Mouse (Mus musculus) liver, embryonic 15.5 days (tissue): ENCODE measurements around the gene Epha3. TPM values are rescaled to one million over a fixed set of nuclear protein-coding genes. Genes with fewer than 3 reads are reported as not detected.

ENCODE experiments used
- ATAC-seq: fragments of 200-750 bp; cut with Nextera tagmentation; 2 replicates; pipeline ENCODE4 v1.8.0; 2017; ENCODE audit warnings: moderate number of reproducible peaks, mild to moderate bottlenecking, moderate library complexity; ENCODE audit not compliant: insufficient read depth
- H3K27ac ChIP-seq: fragments of 300-500 bp; sonication (generic); replicated peaks from 2 replicates; pipeline ENCODE4 v1.5.1; 2015; ENCODE audit warnings: mild to moderate bottlenecking, inconsistent platforms
- H3K27me3 ChIP-seq: fragments of 300-500 bp; sonication (generic); 2 replicates; pipeline ENCODE4 v1.6.1; 2015; ENCODE audit warnings: mild to moderate bottlenecking, inconsistent platforms
- H3K36me3 ChIP-seq: fragments of 300-500 bp; sonication (generic); replicated peaks from 2 replicates; pipeline ENCODE4 v1.6.1; 2015; ENCODE audit warnings: moderate library complexity, mild to moderate bottlenecking, inconsistent platforms
- H3K4me1 ChIP-seq: fragments of 300-500 bp; sonication (generic); replicated peaks from 2 replicates; pipeline ENCODE4 v1.6.1; 2015; ENCODE audit warnings: inconsistent platforms
- H3K4me2 ChIP-seq: fragments of 300-500 bp; sonication (generic); 2 replicates; pipeline ENCODE4 v1.6.1; 2015; ENCODE audit warnings: moderate library complexity, mild to moderate bottlenecking, inconsistent platforms
- H3K4me3 ChIP-seq: fragments of 300-500 bp; sonication (generic); replicated peaks from 2 replicates; pipeline ENCODE4 v1.5.1; 2015; ENCODE audit warnings: mild to moderate bottlenecking, inconsistent platforms
- H3K9ac ChIP-seq: fragments of 300-500 bp; sonication (generic); 2 replicates; pipeline ENCODE4 v1.6.1; 2015; ENCODE audit warnings: moderate library complexity, mild to moderate bottlenecking, inconsistent platforms
- H3K9me3 ChIP-seq: fragments of 300-500 bp; sonication (generic); replicated peaks from 2 replicates; pipeline ENCODE4 v1.6.1; 2016; ENCODE audit warnings: inconsistent platforms
- WGBS: fragments of 180-500 bp; shearing (Covaris S2); methylation state at CpG from one replicate; pipeline ENCODE4 v1.1.7; 2015; ENCODE audit warnings: mixed read lengths; ENCODE audit not compliant: insufficient replicate concordance; 5-methylcytosine and 5-hydroxymethylcytosine counted together
- polyA plus RNA-seq: library from polyadenylated mRNA; unstranded; fragments of >200 nt; fragmentation: Nextera tagmentation; extraction: Ambion mirVana; gene quantifications from 2 replicates; pipeline ENCODE4 v1.2.1, GENCODE M21; 2015

Gene Epha3
- polyA plus RNA-seq, 1 experiment from 2014 or later = 0.68 TPM

- ATAC-seq = no peak
- Histone ChIP-seq H3K4me1 (no peaks in the 10 kb centered on the region), H3K36me3 (no peaks in the 10 kb centered on the region), H3K4me2 (no peak overlapping the region), H3K4me3 (no peak overlapping the region), H3K27ac (no peak overlapping the region), H3K27me3 (no peaks in the 10 kb centered on the region), H3K9ac (no peak overlapping the region), H3K9me3 (no peaks in the 10 kb centered on the region)
- WGBS = 57% methylated on average over 3 of the region's 3 CpGs
These were observed 213.2 kb downstream of the Epha3 start for GRCm38 (mm10) chr16:63650760-63651159.

GRCm38 (mm10) chr16:63646577-63646976, 217.4 kb downstream of the Epha3 start:
- Histone ChIP-seq H3K4me1 (no peaks in the 10 kb centered on the region), H3K4me3 (no peak overlapping the region), H3K4me2 (no peak overlapping the region), H3K36me3 (no peaks in the 10 kb centered on the region), H3K27ac (no peak overlapping the region), H3K9me3 (no peaks in the 10 kb centered on the region), H3K27me3 (no peaks in the 10 kb centered on the region), H3K9ac (no peak overlapping the region)
- no peak for ATAC-seq

- WGBS = 48% methylated on average over 2 of the region's 2 CpGs
- ATAC-seq = no peak
- no peaks in the 10 kb centered on the region for H3K4me1 ChIP-seq
These were observed 221.3 kb downstream of the Epha3 start for GRCm38 (mm10) chr16:63642641-63643040.

GRCm38 (mm10) chr16:63641603-63642002, 222.4 kb downstream of the Epha3 start:
- H3K36me3 ChIP-seq = no peaks in the 10 kb centered on the region
- H3K27ac ChIP-seq = no peak overlapping the region
- H3K9me3 ChIP-seq = no peaks in the 10 kb centered on the region
- ATAC-seq = no peak
- H3K27me3 ChIP-seq = no peaks in the 10 kb centered on the region
- H3K4me1 ChIP-seq = no peaks in the 10 kb centered on the region
- H3K9ac ChIP-seq = no peak overlapping the region
- WGBS = 51% methylated on average over 3 of the region's 3 CpGs
- no peak overlapping the region for H3K4me3 ChIP-seq
- H3K4me2 ChIP-seq = no peak overlapping the region

More at GRCm38 (mm10) chr16:63642641-63643040, 221.3 kb downstream of the Epha3 start:
- H3K9ac ChIP-seq = no peak overlapping the region
- no peak overlapping the region for H3K4me3 ChIP-seq
- H3K36me3 ChIP-seq = no peaks in the 10 kb centered on the region
- H3K27ac ChIP-seq = no peak overlapping the region
- no peak overlapping the region for H3K4me2 ChIP-seq
- H3K9me3 ChIP-seq = no peaks in the 10 kb centered on the region
- H3K27me3 ChIP-seq = no peaks in the 10 kb centered on the region

GRCm38 (mm10) chr16:63638701-63639100, 225.3 kb downstream of the Epha3 start:
- ATAC-seq = no peak
- no peak overlapping the region for H3K4me3 ChIP-seq
- no peaks in the 10 kb centered on the region for H3K9me3 ChIP-seq
- 36% methylated on average over 6 of the region's 6 CpGs for WGBS
- H3K27me3 ChIP-seq = no peaks in the 10 kb centered on the region
- H3K36me3 ChIP-seq = no peaks in the 10 kb centered on the region
- no peak overlapping the region for H3K27ac ChIP-seq
- H3K4me1 ChIP-seq = no peaks in the 10 kb centered on the region
- no peak overlapping the region for H3K4me2 ChIP-seq
- no peak overlapping the region for H3K9ac ChIP-seq

- 78% methylated on average over 5 of the region's 5 CpGs for whole genome bisulfite sequencing
- Histone ChIP-seq H3K9me3 (no peaks in the 10 kb centered on the region), H3K36me3 (no peaks in the 10 kb centered on the region)
These were observed 230.2 kb downstream of the Epha3 start for GRCm38 (mm10) chr16:63633748-63634166.

GRCm38 (mm10) chr16:63625229-63625628, 238.7 kb downstream of the Epha3 start:
- ATAC-seq = no peak
- no peak overlapping the region for H3K27ac ChIP-seq
- H3K4me2 ChIP-seq = no peak overlapping the region
- no peaks in the 10 kb centered on the region for H3K27me3 ChIP-seq
- H3K4me1 ChIP-seq = no peaks in the 10 kb centered on the region
- no peaks in the 10 kb centered on the region for H3K36me3 ChIP-seq
- H3K9me3 ChIP-seq = no peaks in the 10 kb centered on the region
- no peak overlapping the region for H3K4me3 ChIP-seq
- H3K9ac ChIP-seq = no peak overlapping the region

More at GRCm38 (mm10) chr16:63633748-63634166, 230.2 kb downstream of the Epha3 start:
- Histone ChIP-seq H3K9ac (no peak overlapping the region), H3K4me1 (no peaks in the 10 kb centered on the region), H3K27ac (no peak overlapping the region), H3K4me2 (no peak overlapping the region), H3K27me3 (no peaks in the 10 kb centered on the region), H3K4me3 (no peak overlapping the region)
- no peak for ATAC-seq

- Histone ChIP-seq H3K4me2 (no peak overlapping the region), H3K4me1 (no peaks in the 10 kb centered on the region), H3K36me3 (no peaks in the 10 kb centered on the region), H3K27me3 (no peaks in the 10 kb centered on the region), H3K27ac (no peak overlapping the region), H3K4me3 (no peak overlapping the region), H3K9me3 (no peaks in the 10 kb centered on the region), H3K9ac (no peak overlapping the region)
- ATAC-seq = no peak
- 79% methylated on average over 6 of the region's 6 CpGs for WGBS
These were observed 242.1 kb downstream of the Epha3 start for GRCm38 (mm10) chr16:63621845-63622244.

GRCm38 (mm10) chr16:63615396-63615795, 248.6 kb downstream of the Epha3 start:
- H3K4me2 ChIP-seq = no peak overlapping the region
- no peaks in the 10 kb centered on the region for H3K36me3 ChIP-seq
- no peak overlapping the region for H3K27ac ChIP-seq
- no peaks in the 10 kb centered on the region for H3K4me1 ChIP-seq
- no peaks in the 10 kb centered on the region for H3K9me3 ChIP-seq
- no peak for ATAC-seq
- no peaks in the 10 kb centered on the region for H3K27me3 ChIP-seq
- H3K9ac ChIP-seq = no peak overlapping the region
- H3K4me3 ChIP-seq = no peak overlapping the region
- WGBS = 46% methylated on average over 3 of the region's 3 CpGs

GRCm38 (mm10) chr16:63613006-63613405, 251.0 kb downstream of the Epha3 start:
- H3K9me3 ChIP-seq = no peaks in the 10 kb centered on the region
- ATAC-seq = no peak
- H3K27me3 ChIP-seq = no peaks in the 10 kb centered on the region
- no peak overlapping the region for H3K27ac ChIP-seq
- no peak overlapping the region for H3K9ac ChIP-seq
- WGBS = 65% methylated on average over 4 of the region's 4 CpGs
- H3K4me1 ChIP-seq = no peaks in the 10 kb centered on the region
- no peak overlapping the region for H3K4me2 ChIP-seq
- no peaks in the 10 kb centered on the region for H3K36me3 ChIP-seq
- no peak overlapping the region for H3K4me3 ChIP-seq

GRCm38 (mm10) chr16:63600229-63600628, 263.7 kb downstream of the Epha3 start:
- Histone ChIP-seq H3K36me3 (no peaks in the 10 kb centered on the region), H3K4me2 (no peak overlapping the region), H3K27ac (no peak overlapping the region), H3K4me1 (no peaks in the 10 kb centered on the region), H3K27me3 (no peaks in the 10 kb centered on the region), H3K9ac (no peak overlapping the region), H3K4me3 (no peak overlapping the region), H3K9me3 (no peaks in the 10 kb centered on the region)
- 33% methylated on average over 3 of the region's 3 CpGs for WGBS
- no peak for ATAC-seq

GRCm38 (mm10) chr16:63594656-63595055, 269.3 kb downstream of the Epha3 start:
- Histone ChIP-seq H3K4me1 (no peaks in the 10 kb centered on the region), H3K27me3 (no peaks in the 10 kb centered on the region), H3K4me2 (no peak overlapping the region), H3K9me3 (no peaks in the 10 kb centered on the region), H3K4me3 (no peak overlapping the region), H3K36me3 (no peaks in the 10 kb centered on the region), H3K9ac (no peak overlapping the region), H3K27ac (no peak overlapping the region)
- WGBS = 66% methylated on average over 4 of the region's 4 CpGs
- ATAC-seq = no peak
